Mouse (Mus musculus) ES-E14 (cell line): ENCODE data around the gene Kcne1l. TPM values are rescaled to one million over a fixed set of nuclear protein-coding genes. Genes with fewer than 3 reads are reported as not detected.

ENCODE experiments used
- DNase-seq: peaks from one replicate; pipeline ENCODE4 v3.0.0-alpha.2; 2013; ENCODE audit warnings: low read depth, low spot score
- H3K27ac ChIP-seq: 2 replicates; pipeline ENCODE4 v1.5.1; 2012; ENCODE audit warnings: low read depth, mild to moderate bottlenecking, low read length, moderate library complexity, mixed read lengths; ENCODE audit not compliant: poor library complexity, insufficient read depth, severe bottlenecking
- H3K36me3 ChIP-seq: 2 replicates; pipeline ENCODE4 v1.6.1; 2012; ENCODE audit warnings: mild to moderate bottlenecking, low read length, moderate library complexity, mixed read lengths; ENCODE audit not compliant: control insufficient read depth, poor library complexity, insufficient read depth, severe bottlenecking
- H3K4me1 ChIP-seq, 2 experiments: fragments of 150-350 bp in 1 of 2; sonication (generic) in 1 of 2; 2 replicates each; pipeline ENCODE4 v1.6.1; 2012; ENCODE audit warnings: low read length in 2 of 2, mild to moderate bottlenecking in 1 of 2, mixed read lengths in 1 of 2; ENCODE audit not compliant: control insufficient read depth in 2 of 2, insufficient read depth in 2 of 2, poor library complexity in 1 of 2
- H3K4me3 ChIP-seq, 2 experiments: fragments of 150-350 bp in 1 of 2; sonication (generic) in 1 of 2; 2 replicates each; pipeline ENCODE4 v1.5.1; 2012; ENCODE audit warnings: low read length in 2 of 2, low read depth in 1 of 2, mild to moderate bottlenecking in 1 of 2, mixed read lengths in 1 of 2; ENCODE audit not compliant: insufficient read depth in 1 of 2, poor library complexity in 1 of 2, severe bottlenecking in 1 of 2
- H3K9ac ChIP-seq: 2 replicates; pipeline ENCODE4 v1.6.1; 2012; ENCODE audit warnings: low read depth, mild to moderate bottlenecking, low read length, mixed read lengths; ENCODE audit not compliant: poor library complexity, insufficient read depth, severe bottlenecking
- H3K9me3 ChIP-seq: fragments of 150-350 bp; sonication (generic); 2 replicates; pipeline ENCODE4 v1.6.1; 2012; ENCODE audit warnings: low read depth, mild to moderate bottlenecking, low read length; ENCODE audit not compliant: control insufficient read depth, insufficient read depth
- CHD2 ChIP-seq: IDR thresholded peaks from 2 replicates; pipeline ENCODE4 v1.6.1; 2014; ENCODE audit warnings: mild to moderate bottlenecking, low read depth, low read length, inconsistent platforms
- HCFC1 ChIP-seq: IDR thresholded peaks from 2 replicates; pipeline ENCODE4 v1.6.1; 2012; ENCODE audit warnings: low read length, inconsistent platforms, borderline replicate concordance; ENCODE audit not compliant: insufficient read depth
- MAFK ChIP-seq: IDR thresholded peaks from 2 replicates; pipeline ENCODE4 v1.6.1; 2014; ENCODE audit warnings: mild to moderate bottlenecking, low read depth, low read length, inconsistent platforms; ENCODE audit not compliant: insufficient read depth
- ZC3H11A ChIP-seq: IDR thresholded peaks from 2 replicates; pipeline ENCODE4 v1.6.1; 2012; ENCODE audit warnings: low read depth, mild to moderate bottlenecking, inconsistent platforms, low read length, borderline replicate concordance
- ZNF384 ChIP-seq: IDR thresholded peaks from 2 replicates; pipeline ENCODE4 v1.6.1; 2012; ENCODE audit warnings: low read depth, low read length, inconsistent platforms
- in situ Hi-C, 2 experiments: fragments of 600-800 bp; cut with MboI; formaldehyde crosslinking; loops; one replicate each; pipeline ENCODE4 v1.15.1; 2025; ENCODE audit warnings: low sequenced_read_pairs in 2 of 2, inconsistent platforms in 1 of 2; ENCODE audit not compliant: unreplicated experiment in 2 of 2
- total RNA-seq: library from RNA; depleted of rRNA; stranded (reverse); fragments of 300-350 nt; gene quantifications from 2 replicates; pipeline ENCODE4 v1.2.3, GENCODE M21; 2012; rRNA removed

Kcne1l gene
- total RNA-seq, result 0.62 and 0.63 TPM in 2 replicates

- TF ChIP-seq ZNF384 (no peak), CHD2 (no peak), HCFC1 (no peak), ZC3H11A (no peak), MAFK (no peak)
- peak within 1 kb of the TSS; percentile 51; the same call in 1 of the 2 replicates for H3K9ac ChIP-seq
- no peaks in the 10 kb centered on the region for H3K9me3 ChIP-seq
- H3K27ac ChIP-seq, result no peak within 1 kb of the TSS
- no peaks in the 10 kb centered on the region for H3K36me3 ChIP-seq
- in situ Hi-C loops, result loop anchor here in 1 of 2 experiments (25.0 kb wide), 1 partner anchor 94 kb away; no protein-coding TSS in a partner anchor
- peak within 1 kb of the TSS in 1 of 2 experiments; percentile 55; a peak in 1 of 4 replicates for H3K4me3 ChIP-seq
- DNase-seq, result no peak
- H3K4me1 ChIP-seq, result 0 out of 4 replicates have a peak, but pooled peaks cover 0 to 4% of the 10 kb centered on the region in 2 experiments
Observed at GRCm38 (mm10) chrX:142305869-142306581, at the start of gene Kcne1l. TSS of gene Kcne1l (minus strand) at chrX:142306294.

- no peaks in the 10 kb centered on the region for H3K9me3 ChIP-seq
- no peak overlapping the region for H3K27ac ChIP-seq
- no peak for DNase-seq
- in situ Hi-C loops, result no loop called here
- H3K4me3 ChIP-seq, result no peak overlapping the region
- H3K36me3 ChIP-seq, result peaks cover 2% of the 10 kb centered on the region; the same call in 1 of the 2 replicates
- no peaks in the 10 kb centered on the region for H3K4me1 ChIP-seq
- H3K9ac ChIP-seq, result no peak overlapping the region
- TF ChIP-seq MAFK (no peak), CHD2 (no peak), ZNF384 (no peak), HCFC1 (no peak), ZC3H11A (no peak)
Observed at GRCm38 (mm10) chrX:142336207-142336606, 30.1 kb upstream of the Kcne1l start.

- no peak for TF ChIP-seq CHD2
- no peak for TF ChIP-seq MAFK
- TF ChIP-seq ZNF384, result no peak
- TF ChIP-seq ZC3H11A, result no peak
- no peak for TF ChIP-seq HCFC1
- in situ Hi-C loops, result no loop called here
- DNase-seq, result no peak
Observed at GRCm38 (mm10) chrX:142335502-142335901, 29.4 kb upstream of the Kcne1l start.

GRCm38 (mm10) chrX:142325760-142326159 is 19.7 kb upstream of the Kcne1l start:
- in situ Hi-C loops, result no loop called here
- TF ChIP-seq CHD2, result no peak
- no peak for TF ChIP-seq ZC3H11A
- no peak for TF ChIP-seq ZNF384
- TF ChIP-seq HCFC1, result no peak
- no peak for TF ChIP-seq MAFK
- no peak overlapping the region for H3K9ac ChIP-seq
- no peaks in the 10 kb centered on the region for H3K4me1 ChIP-seq
- H3K36me3 ChIP-seq, result no peaks in the 10 kb centered on the region
- no peak overlapping the region for H3K4me3 ChIP-seq
- H3K27ac ChIP-seq, result no peak overlapping the region
- H3K9me3 ChIP-seq, result no peaks in the 10 kb centered on the region
- no peak for DNase-seq

More at GRCm38 (mm10) chrX:142335502-142335901, 29.4 kb upstream of the Kcne1l start:
- Histone ChIP-seq H3K36me3 (peaks cover 2% of the 10 kb centered on the region; the same call in 1 of the 2 replicates), H3K9ac (no peak overlapping the region), H3K27ac (no peak overlapping the region), H3K4me1 (no peaks in the 10 kb centered on the region), H3K4me3 (no peak overlapping the region), H3K9me3 (no peaks in the 10 kb centered on the region)
